Comparison of ENCODE assay signal across 11 mouse cellular contexts in genomic region chr7:135965528-135965927, GRCm38 (mm10).
DNase-seq lines count a peak whose midpoint lies in the region; ATAC-seq and TF ChIP-seq lines count a peak whose summit lies in the region.
"Had no signal": no experiment of that assay in that cellular context is flagged by ENCODE, and none has a peak within 500 bp of the region (broad histone marks: within the 10 kb centered on the region; RNA-seq: fewer than 3 reads in every experiment).

No protein-coding gene starts in this region.

- H3K9me3 ChIP-seq in embryonic facial prominence, embryonic 11.5 days (replicated peaks; ENCODE audit: control insufficient read depth, low read length): no peaks in the 10 kb centered on the region
- H3K9me3 ChIP-seq in midbrain, embryonic 16.5 days (replicated peaks; ENCODE audit: control insufficient read depth, low read length, poor library complexity, severe bottlenecking): no peaks in the 10 kb centered on the region
- no peaks in the 10 kb centered on the region for H3K9me3 ChIP-seq in liver, embryonic 11.5 days (ENCODE audit: control insufficient read depth, low read length)
- H3K9me3 ChIP-seq: liver, embryonic 15.5 days had no signal

- H3K4me3 ChIP-seq in embryonic facial prominence, embryonic 11.5 days (ENCODE audit: low read depth, low read length): no peak overlapping the region
- no peak overlapping the region for H3K4me3 ChIP-seq in midbrain, embryonic 16.5 days (ENCODE audit: low read depth, low read length)
- no peak overlapping the region for H3K4me3 ChIP-seq in liver, embryonic 11.5 days (ENCODE audit: low read depth, low read length)
- H3K4me3 ChIP-seq: left cerebral cortex, adult 2 months; liver, embryonic 15.5 days had no signal

- H3K4me2 ChIP-seq in embryonic facial prominence, embryonic 11.5 days (ENCODE audit: low read depth, low read length): no peak overlapping the region
- no peak overlapping the region for H3K4me2 ChIP-seq in midbrain, embryonic 16.5 days (ENCODE audit: low read length)
- no peak overlapping the region for H3K4me2 ChIP-seq in liver, embryonic 11.5 days
- H3K4me2 ChIP-seq: liver, embryonic 15.5 days had no signal

- H3K36me3 ChIP-seq in embryonic facial prominence, embryonic 11.5 days (replicated peaks; ENCODE audit: control insufficient read depth, insufficient read depth, low read depth, low read length): no peaks in the 10 kb centered on the region
- no peaks in the 10 kb centered on the region for H3K36me3 ChIP-seq in midbrain, embryonic 16.5 days (ENCODE audit: control insufficient read depth, insufficient read depth, low read length)
- H3K36me3 ChIP-seq in liver, embryonic 11.5 days (ENCODE audit: control insufficient read depth, insufficient read depth, low read length): no peaks in the 10 kb centered on the region
- H3K36me3 ChIP-seq: liver, embryonic 15.5 days had no signal

- H3K4me1 ChIP-seq in embryonic facial prominence, embryonic 11.5 days (ENCODE audit: control insufficient read depth, insufficient read depth, low read length): no peaks in the 10 kb centered on the region
- H3K4me1 ChIP-seq in midbrain, embryonic 16.5 days (ENCODE audit: control insufficient read depth, insufficient read depth, low read length): peaks cover 15% of the 10 kb centered on the region
- H3K4me1 ChIP-seq in liver, embryonic 11.5 days (replicated peaks; ENCODE audit: control insufficient read depth, insufficient read depth, low read length): no peaks in the 10 kb centered on the region
- H3K4me1 ChIP-seq: liver, embryonic 15.5 days had no signal

- no peaks in the 10 kb centered on the region for H3K27me3 ChIP-seq in embryonic facial prominence, embryonic 11.5 days (ENCODE audit: control insufficient read depth, insufficient read depth, low read length)
- no peaks in the 10 kb centered on the region for H3K27me3 ChIP-seq in midbrain, embryonic 16.5 days (ENCODE audit: control insufficient read depth, insufficient read depth, low read depth, low read length)
- H3K27me3 ChIP-seq in liver, embryonic 11.5 days (replicated peaks; ENCODE audit: control insufficient read depth, insufficient read depth, low read length): no peaks in the 10 kb centered on the region
- H3K27me3 ChIP-seq: liver, embryonic 15.5 days had no signal

- WGBS in embryonic facial prominence, embryonic 11.5 days: 71% methylated on average over 6 of the region's 6 CpGs
- WGBS in midbrain, embryonic 16.5 days: 16% methylated on average over 6 of the region's 6 CpGs
- WGBS in liver, embryonic 11.5 days: 63% methylated on average over 6 of the region's 6 CpGs

- peak; percentile 85 for DNase-seq in brain, embryonic 14.5 days (ENCODE audit: low read depth)
- DNase-seq in embryonic facial prominence, embryonic 11.5 days (ENCODE audit: low spot score): peak; percentile 13
- DNase-seq in layer of hippocampus, adult 18-20 months (ENCODE audit: low spot score in 2 of 2): peak; percentile 44 to 75
- no peak for DNase-seq in thymus, postnatal 25 days
- no peak for DNase-seq in thymus, postnatal 10 days (ENCODE audit: low spot score in 2 of 2)
- no peak for DNase-seq in liver, embryonic 11.5 days (ENCODE audit: low spot score)
- DNase-seq: gastrocnemius, postnatal 14 days; spleen, adult 18-20 months had no signal

- H3K9ac ChIP-seq in embryonic facial prominence, embryonic 11.5 days (replicated peaks; ENCODE audit: low read length): no peak overlapping the region
- H3K9ac ChIP-seq in midbrain, embryonic 16.5 days (ENCODE audit: low read depth, low read length): no peak overlapping the region
- H3K9ac ChIP-seq in liver, embryonic 11.5 days (ENCODE audit: low read depth, low read length): no peak overlapping the region
- H3K9ac ChIP-seq: liver, embryonic 15.5 days had no signal

- no peak for TF ChIP-seq POLR2A in brain, embryonic 14.5 days (IDR thresholded peaks at IDR 0.05; ENCODE audit: borderline replicate concordance, extremely low read depth, insufficient read depth, insufficient read length, poor library complexity, severe bottlenecking)

- H3K27ac ChIP-seq in embryonic facial prominence, embryonic 11.5 days (replicated peaks; ENCODE audit: low read depth, low read length): no peak overlapping the region
- peak overlapping the region; percentile 2; the same call in 1 of the 2 replicates for H3K27ac ChIP-seq in midbrain, embryonic 16.5 days (ENCODE audit: low read length)
- H3K27ac ChIP-seq in liver, embryonic 11.5 days (ENCODE audit: low read depth, low read length): no peak overlapping the region
- H3K27ac ChIP-seq: left cerebral cortex, adult 2 months; liver, embryonic 15.5 days had no signal

- no peak for TF ChIP-seq CTCF in brain, embryonic 14.5 days (IDR thresholded peaks at IDR 0.05; ENCODE audit: borderline replicate concordance, extremely low read depth, insufficient read depth, insufficient read length)

- ATAC-seq in embryonic facial prominence, embryonic 11.5 days (replicated peaks; ENCODE audit: insufficient number of reproducible peaks, low FRiP score, low TSS enrichment, low read depth): no peak
- ATAC-seq in midbrain, embryonic 16.5 days: peak; percentile 81
- ATAC-seq in liver, embryonic 11.5 days (replicated peaks; ENCODE audit: low FRiP score): no peak

Comparison
In these comparisons a context has a peak if more than half of its experiments do, and no peak if none do; other contexts are left out.
1. DNase-seq: peak in brain, embryonic 14.5 days (single experiment), embryonic facial prominence, embryonic 11.5 days (single experiment) and layer of hippocampus, adult 18-20 months (2 of 2); none in thymus, postnatal 25 days (single experiment), thymus, postnatal 10 days (0 of 2) and liver, embryonic 11.5 days (single experiment).